Mouse (Mus musculus) liver, postnatal 0 days (tissue): ENCODE data around the gene Slc5a1. TPM values are rescaled to one million over a fixed set of nuclear protein-coding genes. Genes with fewer than 3 reads are reported as not detected.

Experiments used
- ATAC-seq: fragments of 200-750 bp; cut with Nextera tagmentation; 2 replicates; pipeline ENCODE4 v1.8.0; 2017; ENCODE audit warnings: mild to moderate bottlenecking, moderate library complexity
- DNase-seq: peaks from one replicate; pipeline ENCODE4 v3.0.0-alpha.2; 2016
- H3K27ac ChIP-seq: fragments of 300-500 bp; sonication (generic); 2 replicates; pipeline ENCODE4 v1.5.1; 2014; ENCODE audit warnings: antibody characterized with exemption, moderate library complexity, mild to moderate bottlenecking, low read depth
- H3K27me3 ChIP-seq: fragments of 300-500 bp; sonication (generic); 2 replicates; pipeline ENCODE4 v1.6.1; 2014; ENCODE audit warnings: low read length, control low read depth, mixed read lengths; ENCODE audit not compliant: insufficient read depth
- H3K36me3 ChIP-seq: fragments of 300-500 bp; sonication (generic); replicated peaks from 2 replicates; pipeline ENCODE4 v1.6.1; 2014; ENCODE audit warnings: mild to moderate bottlenecking, control low read depth, low read length, moderate library complexity, mixed read lengths; ENCODE audit not compliant: insufficient read depth
- H3K4me1 ChIP-seq: fragments of 300-500 bp; sonication (generic); 2 replicates; pipeline ENCODE4 v1.6.1; 2014; ENCODE audit warnings: antibody characterized with exemption, mild to moderate bottlenecking, control low read depth; ENCODE audit not compliant: insufficient read depth
- H3K4me2 ChIP-seq: fragments of 300-500 bp; sonication (generic); 2 replicates; pipeline ENCODE4 v1.6.1; 2014; ENCODE audit warnings: low read depth, mild to moderate bottlenecking, low read length, moderate library complexity, mixed read lengths
- H3K4me3 ChIP-seq: fragments of 300-500 bp; sonication (generic); 2 replicates; pipeline ENCODE4 v1.5.1; 2014; ENCODE audit warnings: low read depth, low read length
- H3K9ac ChIP-seq: fragments of 300-500 bp; sonication (generic); replicated peaks from 2 replicates; pipeline ENCODE4 v1.6.1; 2014; ENCODE audit warnings: mild to moderate bottlenecking, moderate library complexity
- H3K9me3 ChIP-seq: fragments of 300-500 bp; sonication (generic); 2 replicates; pipeline ENCODE4 v1.6.1; 2016; ENCODE audit warnings: mild to moderate bottlenecking, control low read depth, low read length, mixed read lengths
- CTCF ChIP-seq: sonication (generic); IDR thresholded peaks from 2 replicates; pipeline ENCODE4 v1.5.1; 2016; ENCODE audit warnings: antibody characterized with exemption, low read depth
- EP300 ChIP-seq: IDR thresholded peaks from 2 replicates; pipeline ENCODE4 v1.6.1; 2016; ENCODE audit warnings: antibody characterized with exemption, low read depth, mild to moderate bottlenecking
- WGBS: fragments of 180-500 bp; shearing (Covaris S2); extraction: QIAGEN DNeasy Blood & Tissue Kit; methylation state at CpG from one replicate; pipeline ENCODE4 v1.1.7; 2014; ENCODE audit not compliant: insufficient replicate concordance; 5-methylcytosine and 5-hydroxymethylcytosine counted together
- polyA plus RNA-seq: library from polyadenylated mRNA; unstranded; fragments of >200 nt; fragmentation: Nextera tagmentation; extraction: Ambion mirVana; gene quantifications from 2 replicates; pipeline ENCODE4 v1.2.1, GENCODE M21; 2015

The Slc5a1 gene
- polyA plus RNA-seq, 1 experiment from 2014 or later = 0.08 TPM

- DNase-seq (no peak), ATAC-seq (no peak)
- Histone ChIP-seq H3K9ac (no peak overlapping the region), H3K4me3 (no peak overlapping the region), H3K4me2 (no peak overlapping the region), H3K27me3 (peaks cover 4% of the 10 kb centered on the region; the same call in 1 of the 2 replicates), H3K27ac (no peak overlapping the region), H3K9me3 (no peaks in the 10 kb centered on the region), H3K4me1 (no peaks in the 10 kb centered on the region), H3K36me3 (no peaks in the 10 kb centered on the region)
- TF ChIP-seq EP300 = no peak
- TF ChIP-seq CTCF = no peak
- 45% methylated on average over 1 of the region's 1 CpGs for WGBS
Measured at GRCm38 (mm10) chr5:33200071-33200470, 96.1 kb downstream of the Slc5a1 start.

- WGBS = 55% methylated on average over 13 of the region's 13 CpGs
- Histone ChIP-seq H3K9ac (no peak overlapping the region), H3K4me3 (no peak overlapping the region), H3K27ac (no peak overlapping the region), H3K4me2 (no peak overlapping the region), H3K4me1 (no peaks in the 10 kb centered on the region), H3K27me3 (no peaks in the 10 kb centered on the region), H3K36me3 (no peaks in the 10 kb centered on the region), H3K9me3 (no peaks in the 10 kb centered on the region)
- no peak for TF ChIP-seq EP300
- no peak for TF ChIP-seq CTCF
- no peak for DNase-seq
- no peak for ATAC-seq
Measured at GRCm38 (mm10) chr5:33201697-33202096, 97.7 kb downstream of the Slc5a1 start.

GRCm38 (mm10) chr5:33202516-33203170 lies 98.6 kb downstream of the Slc5a1 start:
- H3K36me3 ChIP-seq = no peaks in the 10 kb centered on the region
- H3K9ac ChIP-seq = no peak overlapping the region
- H3K9me3 ChIP-seq = no peaks in the 10 kb centered on the region
- H3K4me2 ChIP-seq = no peak overlapping the region
- H3K4me3 ChIP-seq = no peak overlapping the region
- no peaks in the 10 kb centered on the region for H3K4me1 ChIP-seq
- no peak for DNase-seq
- no peak overlapping the region for H3K27ac ChIP-seq
- WGBS = 71% methylated on average over 13 of the region's 13 CpGs
- ATAC-seq = no peak
- H3K27me3 ChIP-seq = no peaks in the 10 kb centered on the region
- TF ChIP-seq CTCF (no peak), EP300 (no peak)

GRCm38 (mm10) chr5:33203171-33203565 lies 99.1 kb downstream of the Slc5a1 start:
- Histone ChIP-seq H3K4me3 (no peak overlapping the region), H3K36me3 (no peaks in the 10 kb centered on the region), H3K4me1 (no peaks in the 10 kb centered on the region), H3K27me3 (no peaks in the 10 kb centered on the region), H3K9me3 (no peaks in the 10 kb centered on the region), H3K4me2 (no peak overlapping the region), H3K27ac (no peak overlapping the region), H3K9ac (no peak overlapping the region)
- ATAC-seq = no peak
- WGBS = 69% methylated on average over 6 of the region's 6 CpGs
- TF ChIP-seq EP300 (no peak), CTCF (no peak)
- DNase-seq = no peak

GRCm38 (mm10) chr5:33203691-33204242 lies 99.7 kb downstream of the Slc5a1 start:
- 13% methylated on average over 9 of the region's 9 CpGs for WGBS
- TF ChIP-seq CTCF (peak; percentile 99), EP300 (no peak)
- Histone ChIP-seq H3K27ac (no peak overlapping the region), H3K27me3 (no peaks in the 10 kb centered on the region), H3K9ac (no peak overlapping the region), H3K4me3 (no peak overlapping the region), H3K9me3 (no peaks in the 10 kb centered on the region), H3K36me3 (no peaks in the 10 kb centered on the region), H3K4me1 (no peaks in the 10 kb centered on the region), H3K4me2 (peak overlapping the region; percentile 65)
- peak; percentile 85 for DNase-seq
- peak; percentile 74 for ATAC-seq

- ATAC-seq (no peak), DNase-seq (no peak)
- Histone ChIP-seq H3K27me3 (no peaks in the 10 kb centered on the region), H3K4me3 (no peak overlapping the region), H3K36me3 (no peaks in the 10 kb centered on the region), H3K27ac (no peak overlapping the region), H3K9me3 (no peaks in the 10 kb centered on the region), H3K9ac (no peak overlapping the region), H3K4me2 (peak overlapping the region; percentile 65; the same call in 1 of the 2 replicates), H3K4me1 (no peaks in the 10 kb centered on the region)
- TF ChIP-seq EP300 (no peak), CTCF (no peak)
- 69% methylated on average over 7 of the region's 7 CpGs for WGBS
Measured at GRCm38 (mm10) chr5:33204284-33204683, 100.3 kb downstream of the Slc5a1 start.
